Mouse (Mus musculus): Measurements from ENCODE around the gene 4930402H24Rik. TPM values are rescaled to one million over a fixed set of nuclear protein-coding genes. Genes with fewer than 3 reads are reported as not detected.

The 4930402H24Rik gene
- polyA plus RNA-seq, 1 experiment = 70.1 TPM

DNA sequence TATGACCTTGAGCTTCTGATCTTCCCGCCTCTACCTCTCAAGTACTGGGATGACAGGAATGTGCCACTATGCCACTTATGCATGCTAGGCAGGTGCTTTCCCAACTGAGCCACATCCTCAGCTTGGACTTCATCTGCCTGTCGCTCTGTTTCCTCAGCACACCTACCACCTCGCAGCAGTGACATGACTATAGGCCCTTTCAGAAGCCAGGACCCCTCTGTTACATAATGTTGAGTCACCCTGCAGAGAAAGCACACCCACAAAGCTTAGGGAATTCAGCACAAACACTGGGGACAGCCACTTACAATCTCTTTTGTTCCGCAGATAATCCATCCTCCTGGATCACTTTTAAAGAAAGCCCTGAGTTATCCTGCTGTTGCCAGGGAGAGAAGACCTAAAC is 166.1 kb downstream of the 4930402H24Rik start:
- DNase-seq (ENCODE audit: extremely low spot score in 1 of 2, low spot score in 1 of 2) = peak in 1 of 2 experiments; percentile 59

DNA sequence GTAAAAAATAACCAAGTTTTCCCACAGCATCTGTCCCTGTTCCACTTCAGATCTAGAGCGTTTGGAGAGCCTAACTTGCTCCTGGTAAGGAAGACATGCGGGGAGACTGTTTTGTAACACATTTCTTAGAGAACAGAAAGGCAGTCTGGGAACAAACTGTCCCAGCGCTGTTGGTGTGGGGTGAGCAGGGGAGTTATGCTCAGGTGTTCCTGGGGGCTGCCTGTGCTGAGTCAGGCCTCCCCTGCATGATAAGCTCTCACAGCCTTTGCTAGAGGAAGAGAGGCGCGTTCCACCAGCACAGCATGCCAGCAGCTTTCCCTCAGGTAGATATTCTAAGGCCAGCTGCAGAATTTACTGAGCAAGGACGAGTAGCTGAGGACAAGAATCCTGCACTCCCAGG is 168.2 kb downstream of the 4930402H24Rik start:
- DNase-seq (ENCODE audit: extremely low spot score in 1 of 2, low spot score in 1 of 2) = peak; percentile 49 to 57

DNA sequence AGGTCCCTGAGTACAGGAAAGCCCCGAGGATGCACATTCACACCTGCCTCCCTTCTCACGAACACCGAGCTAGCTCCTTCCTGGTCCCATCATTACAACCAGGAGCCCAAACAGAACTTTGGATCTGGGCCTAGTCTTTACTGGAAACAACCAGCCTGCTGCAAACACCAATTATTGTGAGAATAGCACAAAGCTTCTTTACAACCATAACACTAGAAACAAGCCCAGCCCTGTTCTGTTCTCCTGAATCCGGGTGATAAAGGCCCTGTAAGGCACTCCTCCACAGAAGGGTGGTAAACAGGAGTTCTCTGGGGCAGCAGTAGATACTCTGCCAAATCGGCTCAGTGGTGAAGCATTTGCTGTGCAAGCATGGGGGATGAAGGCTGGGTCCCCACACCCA is 170.9 kb downstream of the 4930402H24Rik start:
- DNase-seq (ENCODE audit: extremely low spot score in 1 of 2, low spot score in 1 of 2) = peak in 1 of 2 experiments; percentile 28

DNA sequence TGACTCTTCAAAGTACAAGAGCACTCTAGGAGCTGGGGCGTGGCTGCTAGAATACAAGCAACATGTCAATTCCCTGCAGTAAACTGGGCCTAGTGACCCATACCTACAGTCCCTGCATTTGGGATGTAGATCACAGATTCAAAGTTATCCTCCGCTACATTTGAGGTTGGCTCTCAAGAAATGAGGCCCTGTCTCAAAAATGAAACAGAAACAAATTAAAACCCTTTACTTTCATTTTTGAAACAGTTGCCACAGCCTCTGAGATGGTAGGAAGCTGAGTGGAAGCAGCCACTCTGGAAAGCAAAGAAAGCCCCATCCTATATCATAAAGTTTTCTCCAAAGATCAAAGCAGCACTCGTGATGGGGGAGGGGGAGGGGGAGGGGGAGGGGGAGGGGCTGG is 172.8 kb downstream of the 4930402H24Rik start:
- no peak for DNase-seq (ENCODE audit: extremely low spot score in 1 of 2, low spot score in 1 of 2)

DNA sequence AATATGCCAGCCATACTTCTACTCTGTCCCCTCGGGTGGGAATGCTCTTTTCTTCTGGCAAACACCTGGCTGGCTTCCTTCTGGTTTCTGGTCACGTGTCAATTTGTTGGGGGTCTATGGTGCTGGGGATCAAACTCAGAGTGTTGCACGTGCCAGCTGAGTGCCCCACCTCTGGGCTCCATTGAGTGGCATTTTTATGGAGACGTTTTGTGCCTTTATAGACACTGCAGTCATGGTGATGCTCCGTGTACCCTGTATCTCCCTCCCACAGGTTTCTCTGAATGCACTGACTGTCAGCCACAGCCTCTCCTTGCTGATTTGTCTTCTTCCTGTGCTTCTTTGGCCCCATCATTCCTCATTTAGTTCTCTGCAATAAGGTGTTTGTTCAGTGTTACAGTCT is 174.4 kb downstream of the 4930402H24Rik start:
- no peak for DNase-seq (ENCODE audit: extremely low spot score in 1 of 2, low spot score in 1 of 2)

DNA sequence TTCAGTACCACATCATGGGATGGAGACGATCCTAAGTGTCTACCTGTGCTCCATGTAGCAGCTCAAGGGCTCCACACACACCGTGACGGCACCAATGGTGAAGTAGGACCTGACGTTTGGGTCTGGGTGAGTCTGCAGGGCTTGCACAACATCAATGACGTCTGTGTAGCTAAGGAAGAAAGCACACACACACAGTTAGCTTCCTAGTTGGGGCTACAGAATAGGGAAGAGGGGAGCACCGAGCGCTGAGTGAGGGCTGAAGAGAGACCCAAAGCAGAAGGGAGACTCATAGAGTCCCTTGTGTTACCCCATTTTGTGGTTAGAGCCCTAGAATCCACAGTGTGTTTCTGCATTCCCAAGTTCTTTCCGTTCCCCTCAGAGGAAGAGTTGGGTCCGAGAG is 175.5 kb downstream of the 4930402H24Rik start:
- DNase-seq (ENCODE audit: extremely low spot score in 1 of 2, low spot score in 1 of 2) = no peak

DNA sequence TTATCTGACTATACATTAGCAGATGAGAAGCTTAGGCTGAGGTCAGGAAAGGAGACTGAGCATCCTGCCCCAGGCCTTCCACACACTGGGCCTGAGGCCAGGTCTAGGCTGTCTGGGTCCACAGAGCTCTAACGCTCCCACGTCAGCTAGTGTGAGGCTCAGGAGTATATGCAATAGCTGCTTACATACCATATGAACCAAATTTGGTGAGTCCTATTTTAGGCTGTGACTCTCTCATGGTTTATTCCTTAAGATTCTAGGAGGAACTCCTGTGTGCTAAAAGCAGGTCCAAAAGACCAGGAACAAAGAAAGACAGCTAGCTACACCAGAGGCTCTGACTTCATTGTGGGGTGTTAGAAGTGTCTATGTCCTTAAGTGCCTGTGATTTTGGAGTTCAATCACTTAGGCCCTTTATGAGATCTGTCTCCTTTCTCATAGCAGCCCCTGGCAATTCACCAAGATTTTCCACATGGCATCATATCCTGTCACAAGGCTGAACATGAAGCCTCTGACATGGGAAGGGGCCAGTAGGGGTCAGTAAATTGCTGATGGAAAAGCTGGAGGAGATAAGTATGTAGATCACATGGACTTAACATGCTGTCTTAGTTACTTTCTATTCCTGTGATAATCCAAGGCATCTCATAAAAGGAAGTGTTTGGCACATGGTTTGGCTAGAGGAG is 177.2 kb downstream of the 4930402H24Rik start:
- no peak for DNase-seq (ENCODE audit: extremely low spot score in 1 of 2, low spot score in 1 of 2)

DNA sequence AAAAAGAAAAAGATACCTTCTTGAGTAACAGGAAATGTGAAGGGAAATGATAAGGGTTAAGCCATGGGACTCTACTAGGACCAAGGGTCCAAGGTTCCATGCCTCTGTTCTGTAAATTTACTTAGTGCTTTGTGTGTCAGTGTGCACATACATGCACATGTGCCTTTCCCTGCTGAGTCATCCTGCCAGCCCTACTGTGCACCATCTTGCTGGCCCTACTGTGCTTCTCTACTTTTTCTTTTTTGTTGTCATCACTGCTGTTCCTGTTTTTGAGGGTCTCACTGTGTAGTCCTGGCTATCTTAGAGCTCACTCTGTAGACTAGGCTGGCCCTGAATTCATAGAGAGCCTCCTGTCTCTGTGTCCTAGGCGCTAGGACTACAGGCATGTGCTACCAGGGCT is 178.5 kb downstream of the 4930402H24Rik start:
- DNase-seq (ENCODE audit: extremely low spot score in 1 of 2, low spot score in 1 of 2) = no peak

DNA sequence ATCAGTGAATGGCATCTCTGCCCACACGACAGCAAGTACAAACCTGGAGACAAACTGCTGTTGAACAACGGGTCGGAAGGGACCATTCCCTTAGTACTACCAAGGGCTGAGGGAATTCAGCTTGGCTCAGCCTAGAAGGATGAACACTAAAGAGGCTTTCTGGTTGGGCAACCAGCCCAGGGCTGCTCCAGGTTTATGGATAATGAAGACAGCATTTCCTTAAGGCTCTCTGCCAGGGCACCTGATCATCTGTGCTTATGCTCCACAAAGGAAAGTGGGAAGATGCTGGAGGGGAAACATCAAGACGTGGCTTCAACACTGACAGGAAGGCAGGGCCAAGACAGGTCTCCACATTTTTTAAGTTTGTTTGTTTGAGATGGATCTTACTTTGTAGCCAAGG is 181.8 kb downstream of the 4930402H24Rik start:
- no peak for DNase-seq (ENCODE audit: extremely low spot score in 1 of 2, low spot score in 1 of 2)

DNA sequence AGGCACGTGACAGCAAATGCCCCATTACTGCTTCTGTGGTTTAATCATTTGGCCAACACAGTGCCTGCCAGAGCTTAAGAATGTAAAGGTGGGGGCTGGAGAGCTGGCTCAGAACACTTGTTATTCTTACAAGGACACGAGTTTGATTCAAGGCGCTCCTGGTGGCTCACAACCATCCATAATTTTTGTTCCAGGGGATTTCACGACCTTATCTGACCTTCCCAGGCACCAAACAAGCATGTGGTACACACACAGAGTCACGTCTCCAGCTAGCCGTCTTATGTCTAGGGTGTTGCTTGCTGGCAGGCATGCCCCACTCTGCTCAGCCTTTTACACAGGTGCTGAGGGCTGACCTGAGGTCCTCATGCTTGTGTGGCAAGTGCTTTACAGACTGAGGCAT is 188.3 kb downstream of the 4930402H24Rik start:
- no peak for DNase-seq (ENCODE audit: extremely low spot score in 1 of 2, low spot score in 1 of 2)

DNA sequence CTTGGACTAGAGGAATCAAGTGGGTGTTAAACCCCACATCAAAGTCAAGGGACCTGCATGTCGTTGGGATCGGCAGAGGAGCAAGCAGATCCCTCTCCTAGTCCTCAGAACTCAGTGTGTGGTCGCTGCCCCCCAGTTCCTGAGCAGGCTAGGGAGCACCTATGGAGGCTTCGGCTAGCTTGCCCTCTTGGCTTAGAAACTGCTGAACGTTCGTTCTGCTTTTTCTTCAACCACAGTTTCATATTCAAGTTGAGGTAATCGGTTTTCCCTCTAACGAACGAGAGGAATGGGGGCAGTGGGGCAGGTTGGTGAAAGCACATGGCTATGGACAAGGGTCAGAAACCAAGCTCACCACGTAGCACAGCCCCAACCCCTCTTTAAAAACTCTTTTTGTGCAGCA is 199.1 kb downstream of the 4930402H24Rik start:
- DNase-seq (ENCODE audit: extremely low spot score in 1 of 2, low spot score in 1 of 2) = no peak

DNA sequence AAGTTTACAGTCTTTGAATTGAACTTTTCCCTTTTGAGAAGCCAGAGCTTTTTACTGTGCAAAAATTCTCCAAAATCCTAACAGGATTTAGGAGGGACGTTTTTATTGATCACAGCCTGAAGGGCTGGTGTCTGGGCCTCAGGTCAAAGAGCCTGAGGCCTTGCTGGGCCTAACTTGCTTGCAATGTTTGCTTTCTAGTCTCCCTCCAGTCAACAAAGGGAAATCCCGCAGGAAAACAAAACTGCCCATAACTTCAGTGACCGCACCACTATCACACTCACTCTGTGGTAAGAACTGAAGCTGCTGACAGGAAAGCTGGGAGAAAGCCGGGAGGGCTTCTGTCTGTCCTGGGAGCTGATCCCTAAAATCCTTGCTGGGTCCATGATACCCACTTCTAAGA is 199.6 kb downstream of the 4930402H24Rik start:
- no peak for DNase-seq (ENCODE audit: extremely low spot score in 1 of 2, low spot score in 1 of 2)

DNA sequence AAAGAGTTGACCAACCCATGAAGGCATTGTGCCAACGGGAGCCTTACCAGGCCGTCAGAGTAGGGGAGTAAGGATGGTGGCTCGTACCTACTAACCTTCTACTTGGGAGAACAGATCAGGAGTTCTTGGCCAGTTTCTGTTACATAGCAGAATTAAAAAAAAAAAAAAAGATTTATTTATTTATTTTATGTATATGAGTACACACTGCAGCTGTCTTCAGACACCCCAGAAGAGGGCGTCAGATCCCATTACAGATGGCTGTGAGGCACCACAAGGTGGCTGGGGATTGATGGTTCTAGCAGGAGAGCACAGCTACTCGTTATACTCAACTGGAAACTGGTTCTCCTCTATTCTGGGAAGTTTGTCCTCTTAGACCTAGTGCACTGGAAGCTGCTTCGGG is 201.0 kb downstream of the 4930402H24Rik start:
- DNase-seq (ENCODE audit: extremely low spot score in 1 of 2, low spot score in 1 of 2) = no peak

DNA sequence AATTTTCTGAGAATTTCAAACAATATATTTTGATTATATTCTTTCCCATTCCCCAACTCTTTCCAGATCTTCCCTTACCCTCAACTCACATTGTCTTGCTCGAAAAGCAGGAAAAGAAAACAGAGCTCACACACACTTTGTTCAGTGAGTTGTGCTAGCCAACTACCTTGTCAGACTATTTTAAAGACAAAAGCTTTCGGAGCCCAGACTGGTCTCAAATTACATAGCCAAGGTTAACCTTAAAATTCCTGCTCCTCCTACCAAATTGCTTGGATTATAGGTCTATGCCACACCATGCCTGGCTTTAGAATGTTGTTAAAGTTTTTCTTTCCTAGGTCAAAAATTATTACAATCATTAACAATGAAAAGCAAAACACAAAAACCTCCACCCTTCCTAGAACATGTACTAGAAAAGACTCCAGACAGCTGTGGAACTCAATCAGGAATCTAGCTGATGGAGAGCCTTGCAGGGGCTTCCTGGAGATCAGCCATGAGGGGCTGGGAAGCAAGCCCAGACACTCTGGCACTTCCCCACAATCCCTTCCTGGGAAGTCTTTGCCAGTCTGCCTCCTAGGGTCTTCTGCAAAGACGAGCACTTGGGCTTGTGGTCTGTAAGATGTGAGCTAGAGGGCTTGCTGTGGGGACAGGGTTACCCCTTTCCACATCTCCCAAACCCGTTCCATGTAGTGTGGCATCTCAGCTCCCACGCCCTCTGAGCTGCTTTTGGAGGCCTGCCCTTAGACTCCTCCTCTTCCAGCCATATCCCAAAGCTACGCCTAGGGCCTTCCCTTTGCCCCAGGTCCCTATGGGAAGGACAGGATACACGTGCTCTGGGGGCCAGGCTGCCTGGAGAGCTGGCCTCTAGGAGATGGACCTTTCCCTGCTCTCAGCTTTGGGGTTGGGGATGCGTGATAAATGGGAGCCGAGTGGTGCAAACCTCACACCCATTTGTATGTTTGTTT is 201.9 kb downstream of the 4930402H24Rik start:
- no peak for DNase-seq (ENCODE audit: extremely low spot score in 1 of 2, low spot score in 1 of 2)

DNA sequence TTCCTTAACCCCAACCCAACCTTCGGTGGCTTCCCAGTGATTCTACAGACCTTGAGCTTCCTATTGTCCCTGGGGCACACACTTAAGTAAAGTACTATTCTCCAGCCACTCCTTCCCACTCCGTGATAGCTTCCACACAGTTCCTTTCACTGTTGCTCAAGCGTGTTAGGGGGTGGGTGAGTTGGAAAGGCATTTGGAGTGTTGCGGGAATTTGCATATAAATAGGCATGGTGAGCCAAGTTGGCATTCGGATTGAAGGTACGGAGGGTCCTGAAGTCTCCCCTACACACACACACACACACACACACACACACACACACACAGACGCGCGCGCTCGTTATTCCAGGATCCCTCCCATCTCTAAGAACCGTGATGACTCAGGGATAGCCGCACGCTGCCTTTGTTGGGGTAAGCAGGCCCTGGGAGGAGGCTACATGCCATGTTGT is 208.4 kb downstream of the 4930402H24Rik start:
- peak in 1 of 2 experiments; percentile 41 for DNase-seq (ENCODE audit: extremely low spot score in 1 of 2, low spot score in 1 of 2)

DNA sequence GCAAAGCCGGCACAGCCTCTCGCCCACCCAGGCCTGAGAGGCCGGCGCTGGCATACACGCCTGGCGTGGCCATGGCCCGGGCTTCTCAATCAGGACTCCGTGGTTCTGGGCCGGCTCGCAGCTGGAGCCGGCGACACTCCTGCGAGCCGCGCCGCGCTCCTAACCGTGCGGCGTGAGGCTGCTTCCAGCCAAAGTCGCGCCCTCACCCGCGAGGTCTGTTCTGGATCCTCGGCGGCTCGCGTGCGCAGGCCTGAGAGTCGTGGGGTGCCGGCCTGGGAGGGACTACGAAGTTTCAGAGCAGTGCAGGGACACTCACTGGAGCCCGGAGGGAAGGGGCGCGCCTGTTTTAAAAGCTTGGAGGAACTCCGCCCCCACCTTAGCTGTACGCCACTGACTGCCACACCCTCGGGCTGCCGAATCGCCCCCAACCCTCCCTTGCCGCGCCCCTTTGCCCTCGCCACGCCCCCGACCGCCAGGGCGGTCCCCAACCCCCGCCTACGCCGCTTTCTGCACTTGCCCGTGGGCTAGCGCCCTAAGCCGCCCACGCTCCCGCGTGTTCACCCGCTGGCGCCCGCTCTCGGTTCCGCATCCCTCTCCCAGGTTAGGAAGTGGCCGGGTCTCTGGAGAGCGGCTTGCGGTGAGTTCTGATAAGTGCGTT is 208.9 kb downstream of the 4930402H24Rik start, which contains the start of gene Slc4a11:
Gene Slc4a11, minus strand, starts transcription at position 367 of the 658 bp plus-strand sequence.
- peak in 1 of 2 experiments; percentile 37 for DNase-seq (ENCODE audit: extremely low spot score in 1 of 2, low spot score in 1 of 2)

DNA sequence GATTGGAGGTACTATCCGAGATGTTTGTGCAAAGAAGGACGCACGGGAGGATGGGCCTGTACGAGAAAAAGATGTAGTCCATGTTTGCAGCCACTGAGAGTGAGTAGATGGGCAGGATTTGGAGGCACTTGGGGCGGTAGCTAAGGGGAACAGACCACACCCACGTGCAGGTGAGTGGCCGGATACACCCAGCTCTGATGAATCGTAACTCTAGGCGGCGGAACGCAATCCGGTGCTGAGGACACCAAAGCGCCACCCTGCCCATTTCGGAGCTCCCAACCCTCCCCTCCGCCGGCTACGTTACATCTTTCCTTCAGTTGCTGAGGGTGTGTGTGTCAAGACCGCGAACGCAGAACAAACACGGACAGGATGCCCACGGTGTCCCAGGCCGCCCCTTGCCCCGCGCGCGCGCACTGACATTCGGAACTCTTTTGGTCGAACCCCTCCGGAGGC is 209.5 kb downstream of the 4930402H24Rik start:
- DNase-seq (ENCODE audit: extremely low spot score in 1 of 2, low spot score in 1 of 2) = no peak

DNA sequence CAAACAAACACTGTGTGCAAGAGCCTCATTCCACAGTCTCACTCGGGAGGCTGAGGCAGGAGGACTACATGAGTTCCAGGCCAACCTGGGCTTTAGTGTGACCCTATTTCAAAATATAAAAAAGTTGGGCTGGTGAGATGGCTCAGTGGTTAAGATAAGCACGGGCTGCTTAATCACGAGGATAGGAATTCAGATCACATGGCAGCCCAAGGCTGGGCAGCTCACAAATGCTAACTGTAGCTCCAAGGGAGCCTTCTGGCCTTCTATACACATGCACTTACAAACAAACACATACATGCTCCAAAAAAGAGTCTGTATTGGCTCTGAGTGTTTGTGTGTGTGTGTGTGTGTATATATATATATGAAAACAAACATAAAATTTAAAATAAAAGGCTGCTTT is 212.6 kb downstream of the 4930402H24Rik start:
- DNase-seq (ENCODE audit: extremely low spot score in 1 of 2, low spot score in 1 of 2) = no peak

DNA sequence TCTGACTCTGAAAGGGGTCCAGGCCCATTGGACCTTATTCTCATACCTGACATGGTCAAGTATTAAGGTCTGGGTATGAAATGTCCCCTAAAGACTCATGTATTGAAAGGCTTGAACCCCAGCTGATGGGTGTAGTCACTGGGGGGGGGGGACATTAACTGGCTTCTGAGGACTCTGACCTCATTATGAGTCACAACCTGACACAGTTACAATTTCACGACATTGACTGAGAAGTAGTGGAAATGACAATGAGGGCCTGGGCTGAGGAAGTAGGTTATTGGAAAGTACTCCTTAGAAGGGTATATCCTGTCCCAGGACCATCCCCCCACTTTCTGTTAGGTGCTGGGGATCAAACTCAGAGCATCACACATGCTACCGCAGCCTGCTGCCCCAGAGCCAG is 217.2 kb downstream of the 4930402H24Rik start:
- DNase-seq (ENCODE audit: extremely low spot score in 1 of 2, low spot score in 1 of 2) = no peak

DNA sequence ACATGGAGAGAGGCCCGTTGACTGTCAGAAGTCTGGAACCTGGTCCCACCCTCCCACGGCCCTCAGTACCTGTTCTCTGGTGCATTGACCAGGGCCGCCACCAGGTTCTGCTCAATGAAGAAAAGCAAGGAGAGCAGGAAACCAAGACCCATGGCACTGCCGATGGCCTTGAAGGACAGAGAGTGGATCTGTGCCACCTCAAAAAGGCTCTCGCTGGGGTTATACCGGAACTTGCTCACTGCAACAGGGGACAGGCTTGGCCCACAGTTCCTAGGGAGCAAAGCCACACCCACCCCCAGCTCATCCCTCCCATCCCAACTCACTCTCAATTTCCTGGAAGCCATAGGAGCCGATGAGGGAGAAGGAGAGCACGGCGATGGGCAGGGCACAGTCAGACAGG is 220.8 kb downstream of the 4930402H24Rik start:
- DNase-seq (ENCODE audit: extremely low spot score in 1 of 2, low spot score in 1 of 2) = no peak

DNA sequence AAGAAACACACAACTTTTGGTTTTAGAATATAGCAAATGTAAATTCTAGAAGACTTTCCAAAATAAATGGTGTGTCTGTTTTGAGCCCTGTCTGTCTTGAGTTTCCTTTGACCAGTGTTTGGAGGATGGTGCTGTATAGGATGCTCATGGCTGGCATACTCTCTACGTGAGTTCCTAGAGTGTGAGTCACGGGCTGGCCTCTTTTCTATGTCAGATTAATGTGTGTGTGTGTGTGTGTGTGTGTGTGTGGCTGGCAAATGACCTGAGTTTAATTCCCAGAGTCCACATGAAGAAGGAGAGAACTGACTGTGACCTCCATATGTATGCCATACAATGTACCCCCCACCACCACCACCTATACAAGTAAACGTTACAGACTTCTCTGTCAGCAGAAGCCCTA is 224.7 kb downstream of the 4930402H24Rik start:
- no peak for DNase-seq (ENCODE audit: extremely low spot score in 1 of 2, low spot score in 1 of 2)

Data from frontal cortex, adult 2 months (tissue).